Mouse (Mus musculus) G1E (cell line): Measurements from ENCODE around the gene Colq. TPM values are rescaled to one million over a fixed set of nuclear protein-coding genes. Genes with fewer than 3 reads are reported as not detected.
A peak's percentile ranks its signal among the peaks of the same experiment; 100 is the strongest.

Source experiments
- ATAC-seq: 2 replicates; pipeline ENCODE4 v1.8.0; 2016; ENCODE audit warnings: mild to moderate bottlenecking; ENCODE audit not compliant: insufficient number of reproducible peaks, poor library complexity, low FRiP score, severe bottlenecking; ENCODE audit errors: extremely low read depth
- DNase-seq: peaks from one replicate; pipeline ENCODE4 v3.0.0; 2012; ENCODE audit warnings: low spot score
- H3K27me3 ChIP-seq: 2 replicates; pipeline ENCODE4 v1.6.1; 2012; ENCODE audit warnings: mild to moderate bottlenecking, low read length, inconsistent platforms; ENCODE audit not compliant: insufficient read depth
- H3K36me3 ChIP-seq: replicated peaks from 2 replicates; pipeline ENCODE3; 2012; ENCODE audit warnings: mild to moderate bottlenecking, inconsistent platforms
- H3K4me1 ChIP-seq: 2 replicates; pipeline ENCODE4 v1.6.1; 2012; ENCODE audit warnings: low read depth, low read length, inconsistent platforms, mixed read lengths; ENCODE audit not compliant: insufficient read depth
- H3K4me3 ChIP-seq: 2 replicates; pipeline ENCODE4 v1.5.1; 2012; ENCODE audit warnings: low read depth, mild to moderate bottlenecking, inconsistent platforms, low read length, moderate library complexity, mixed read lengths
- H3K9me3 ChIP-seq: replicated peaks from 2 replicates; pipeline ENCODE4 v1.6.1; 2012; ENCODE audit warnings: inconsistent platforms
- CTCF ChIP-seq: IDR thresholded peaks from 2 replicates; pipeline ENCODE4 v1.5.1; 2012; ENCODE audit warnings: low read depth, low read length, inconsistent platforms, mixed read lengths
- GATA1 ChIP-seq: IDR thresholded peaks from 2 replicates; pipeline ENCODE4 v1.6.1; 2012; ENCODE audit warnings: borderline replicate concordance, low read length, inconsistent platforms, mixed read lengths
- GATA2 ChIP-seq: IDR thresholded peaks from 2 replicates; pipeline ENCODE4 v1.6.1; 2012; ENCODE audit warnings: low read depth, low read length, inconsistent platforms, borderline replicate concordance
- POLR2AphosphoS5 ChIP-seq: IDR thresholded peaks from 2 replicates; pipeline ENCODE4 v1.6.1; 2012; ENCODE audit warnings: low read depth, low read length, inconsistent platforms; ENCODE audit not compliant: insufficient replicate concordance
- TAL1 ChIP-seq: conservative IDR thresholded peaks from 2 replicates; pipeline ENCODE4 v1.6.1; 2012; ENCODE audit warnings: low read depth, low read length, inconsistent platforms, mixed read lengths
- polyA plus RNA-seq: library from polyadenylated mRNA; stranded (reverse); fragments of >175 nt; gene quantifications from 2 replicates; pipeline ENCODE4 v1.2.3, GENCODE M21; 2012
- total RNA-seq, 2 experiments: library from RNA; stranded (forward) in 1 of 2; stranded (reverse) in 1 of 2; fragments of 200-1000 nt in 1 of 2; fragments of >200 nt in 1 of 2; fragmentation: Nextera tagmentation in 1 of 2; gene quantifications; 2 replicates each; pipeline ENCODE4 v1.2.3; 2014 to 2017

The Colq gene
- total and polyA plus RNA-seq, 3 experiments, result 0.44 TPM; not detected in 2

- DNase-seq (no peak), ATAC-seq (no peak)
- no peak for TF ChIP-seq CTCF
- no peak for TF ChIP-seq TAL1
- TF ChIP-seq GATA1, result no peak
- no peak for TF ChIP-seq POLR2AphosphoS5
- no peak for TF ChIP-seq GATA2
- Histone ChIP-seq H3K9me3 (no peaks in the 10 kb centered on the region), H3K36me3 (peaks cover 9% of the 10 kb centered on the region), H3K4me3 (no peak overlapping the region), H3K27me3 (peaks cover 20% of the 10 kb centered on the region), H3K4me1 (no peaks in the 10 kb centered on the region)
These were observed 75.2 kb downstream of the Colq start for GRCm38 (mm10) chr14:31515895-31516294.

GRCm38 (mm10) chr14:31510322-31510721, 80.8 kb downstream of the Colq start:
- Histone ChIP-seq H3K4me3 (no peak overlapping the region), H3K27me3 (no peaks in the 10 kb centered on the region), H3K9me3 (no peaks in the 10 kb centered on the region), H3K36me3 (peaks cover 60% of the 10 kb centered on the region), H3K4me1 (0 out of 2 replicates have a peak, but pooled peaks cover 2% of the 10 kb centered on the region)
- TF ChIP-seq TAL1 (no peak), GATA2 (no peak), POLR2AphosphoS5 (no peak), GATA1 (no peak), CTCF (no peak)
- no peak for ATAC-seq
- DNase-seq, result no peak

GRCm38 (mm10) chr14:31509911-31510310, 81.2 kb downstream of the Colq start:
- no peak for DNase-seq
- no peaks in the 10 kb centered on the region for H3K9me3 ChIP-seq
- peaks cover 64% of the 10 kb centered on the region for H3K36me3 ChIP-seq
- no peak overlapping the region for H3K4me3 ChIP-seq
- TF ChIP-seq CTCF, result no peak
- TF ChIP-seq GATA2, result no peak
- no peak for TF ChIP-seq TAL1
- TF ChIP-seq GATA1, result no peak
- TF ChIP-seq POLR2AphosphoS5, result no peak
- H3K27me3 ChIP-seq, result no peaks in the 10 kb centered on the region
- ATAC-seq, result no peak
- peaks cover 2% of the 10 kb centered on the region; the same call in 1 of the 2 replicates for H3K4me1 ChIP-seq

- TF ChIP-seq CTCF, result no peak
- no peak for TF ChIP-seq POLR2AphosphoS5
- TF ChIP-seq GATA2, result no peak
- TF ChIP-seq TAL1, result no peak
- TF ChIP-seq GATA1, result no peak
- no peak for ATAC-seq
- Histone ChIP-seq H3K27me3 (no peaks in the 10 kb centered on the region), H3K36me3 (peaks cover 93% of the 10 kb centered on the region), H3K4me1 (peaks cover 2% of the 10 kb centered on the region; the same call in 1 of the 2 replicates), H3K4me3 (no peak overlapping the region), H3K9me3 (no peaks in the 10 kb centered on the region)
- DNase-seq, result no peak
These were observed 84.7 kb downstream of the Colq start for GRCm38 (mm10) chr14:31506456-31506855.

DNA sequence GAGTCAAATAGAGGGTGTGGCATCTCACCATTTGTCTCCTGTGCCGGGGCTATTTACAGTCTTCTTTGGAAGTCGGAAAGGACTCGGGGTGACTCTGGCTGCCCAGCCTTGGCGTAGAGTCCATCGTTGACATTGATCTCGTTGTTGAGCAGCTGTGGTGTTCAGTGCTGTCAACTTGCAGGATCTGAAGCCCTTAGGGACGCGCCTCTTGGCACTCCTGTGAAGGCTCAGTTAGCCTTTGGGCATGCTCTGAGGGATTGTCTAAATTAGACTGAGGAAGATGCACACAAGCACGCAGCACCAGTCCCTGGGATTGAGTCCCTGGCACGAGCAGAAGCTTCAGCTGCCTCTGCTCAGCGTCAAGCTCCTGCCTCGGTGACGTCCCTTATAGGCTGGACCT, 87.7 kb downstream of the Colq start:
- TF ChIP-seq TAL1 (no peak), POLR2AphosphoS5 (no peak), GATA1 (no peak), GATA2 (no peak), CTCF (no peak)
- Histone ChIP-seq H3K4me1 (peaks cover 6% of the 10 kb centered on the region), H3K36me3 (peaks cover 99% of the 10 kb centered on the region), H3K4me3 (no peak overlapping the region), H3K9me3 (no peaks in the 10 kb centered on the region), H3K27me3 (no peaks in the 10 kb centered on the region)
- DNase-seq (no peak), ATAC-seq (no peak)

- H3K36me3 ChIP-seq, result peaks cover 74% of the 10 kb centered on the region
These were observed 91.6 kb downstream of the Colq start for GRCm38 (mm10) chr14:31499526-31499925.

DNA sequence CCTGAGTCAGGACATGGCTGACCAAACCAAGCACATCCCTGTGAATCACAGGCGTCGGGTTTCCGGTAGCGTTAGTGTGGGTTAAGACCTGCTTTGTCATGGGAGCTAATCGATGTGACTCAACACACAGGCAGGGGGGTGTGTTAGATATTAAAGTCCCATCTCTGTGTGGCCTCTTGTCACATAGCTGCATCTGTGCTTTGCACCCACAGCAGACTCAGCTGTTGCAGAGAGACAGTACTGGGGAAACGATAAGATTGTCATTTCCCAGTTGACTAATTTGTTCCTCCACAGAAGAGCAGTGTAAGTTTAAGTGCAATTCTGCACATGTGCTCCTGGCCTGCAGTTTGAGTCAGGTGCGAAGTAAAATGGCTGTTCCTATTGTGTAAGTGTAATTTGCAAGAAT, 94.9 kb downstream of the Colq start:
- H3K27me3 ChIP-seq, result no peaks in the 10 kb centered on the region
- DNase-seq (peak; percentile 68), ATAC-seq (peak; percentile 88)
- peak overlapping the region; percentile 93 for H3K4me3 ChIP-seq
- peak; percentile 94 for TF ChIP-seq TAL1
- no peak for TF ChIP-seq GATA2
- no peak for TF ChIP-seq CTCF
- no peak for TF ChIP-seq GATA1
- no peak for TF ChIP-seq POLR2AphosphoS5
- H3K9me3 ChIP-seq, result no peaks in the 10 kb centered on the region
- peaks cover 63% of the 10 kb centered on the region for H3K36me3 ChIP-seq
- H3K4me1 ChIP-seq, result peaks cover 46% of the 10 kb centered on the region

More at GRCm38 (mm10) chr14:31499526-31499925, 91.6 kb downstream of the Colq start:
- Histone ChIP-seq H3K9me3 (no peaks in the 10 kb centered on the region), H3K27me3 (no peaks in the 10 kb centered on the region), H3K4me1 (peaks cover 23% of the 10 kb centered on the region), H3K4me3 (no peak overlapping the region)
- TF ChIP-seq GATA1 (no peak), POLR2AphosphoS5 (no peak), TAL1 (no peak), CTCF (no peak), GATA2 (no peak)
- no peak for ATAC-seq
- no peak for DNase-seq
